Mouse (Mus musculus) left cerebral cortex, adult 2 months (tissue): ENCODE measurements around the gene Gatad1. TPM values are rescaled to one million over a fixed set of nuclear protein-coding genes. Genes with fewer than 3 reads are reported as not detected.
"Not testable (repeated sequence)": the region's sequence is repeated elsewhere in the genome, so short reads cannot be mapped to it uniquely, and the experiment has no call there.

Source experiments
- DNase-seq, 2 experiments: peaks; one replicate each; pipeline ENCODE4 v3.0.0; 2021 to 2022; ENCODE audit warnings: low spot score in 2 of 2, mixed read lengths in 1 of 2; ENCODE audit errors: extremely low spot score in 1 of 2
- H3K27ac ChIP-seq: fragments of 200-600 bp; 2 replicates; pipeline ENCODE4 v1.8.1; 2022
- H3K4me3 ChIP-seq: fragments of 200-600 bp; 2 replicates; pipeline ENCODE4 v1.8.1; 2022
- CTCF ChIP-seq: fragments of 200-600 bp; IDR thresholded peaks from 2 replicates; pipeline ENCODE4 v1.8.1; 2022; ENCODE audit warnings: antibody characterized with exemption, mild to moderate bottlenecking, moderate library complexity
- intact Hi-C: fragments of 180-260 bp; cut with DNase I; formaldehyde crosslinking; loops from one replicate; pipeline ENCODE4 v1.15.1; 2025
- total RNA-seq, 2 experiments: library from RNA; stranded (reverse); gene quantifications; 2 replicates each; pipeline ENCODE4 v1.2.3; 2021

The Gatad1 gene
- total RNA-seq, 2 experiments from 2014 or later: 115 to 124 TPM

DNA sequence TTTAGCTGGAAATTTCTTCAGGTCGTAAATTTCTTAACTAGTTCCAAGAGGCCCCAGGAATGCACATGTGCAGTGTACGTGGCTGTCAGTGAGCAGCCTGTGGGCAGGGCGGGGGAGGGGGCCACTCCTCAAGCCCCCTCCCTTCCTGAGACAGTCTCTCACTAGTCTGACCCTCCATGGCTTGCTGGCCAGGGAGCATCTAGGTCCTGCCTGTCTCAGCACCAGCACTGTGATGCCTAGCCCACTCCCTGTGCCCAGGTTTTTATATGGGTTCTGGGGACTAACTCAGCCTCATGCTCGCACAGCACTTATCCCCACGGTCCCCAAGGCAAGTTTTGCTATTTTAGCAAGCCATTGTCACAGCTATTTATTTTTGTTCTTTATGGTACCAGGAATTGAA lies 24.7 kb downstream of the Gatad1 start:
- no peak for TF ChIP-seq CTCF
- intact Hi-C loops: no loop called here
- Histone ChIP-seq H3K4me3 (no peak overlapping the region), H3K27ac (no peak overlapping the region)
- DNase-seq: no peak

DNA sequence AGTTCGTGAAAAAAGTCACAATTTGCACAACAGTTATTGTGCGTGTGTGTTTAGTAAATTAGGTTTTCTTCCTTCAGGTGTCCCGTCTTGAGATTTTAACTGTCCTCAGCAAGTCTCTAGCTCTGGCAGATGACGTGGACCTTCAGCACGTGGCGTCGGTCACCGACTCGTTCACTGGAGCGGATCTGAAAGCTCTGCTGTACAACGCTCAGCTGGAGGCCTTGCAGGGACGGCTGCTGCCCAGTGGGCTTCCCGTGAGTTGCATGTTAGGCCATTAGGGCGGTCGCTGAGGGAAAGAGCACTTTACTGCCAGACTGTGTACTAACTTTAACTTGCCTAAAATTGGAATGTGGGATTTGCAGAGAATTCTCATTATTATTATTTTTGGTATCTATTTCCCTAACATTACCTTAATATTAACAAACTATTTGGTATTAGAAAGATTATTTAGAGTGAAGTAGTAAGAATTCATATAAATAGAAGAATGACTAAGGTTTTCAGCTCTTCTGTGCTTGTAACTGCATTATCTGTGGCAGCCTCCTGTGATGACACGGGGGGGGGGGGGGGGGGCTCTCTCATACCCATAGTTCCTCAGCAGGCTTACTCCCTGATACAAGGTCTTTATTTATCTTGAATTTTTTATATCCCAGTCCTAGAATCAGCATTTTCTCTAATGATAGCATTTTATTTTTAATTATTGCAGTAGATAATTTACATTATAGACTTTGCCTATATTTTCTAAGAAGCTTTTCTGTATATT lies 25.3 kb downstream of the Gatad1 start:
- no peak for TF ChIP-seq CTCF
- intact Hi-C loops: no loop called here
- no peak overlapping the region for H3K4me3 ChIP-seq
- H3K27ac ChIP-seq: no peak overlapping the region
- no peak for DNase-seq

DNA sequence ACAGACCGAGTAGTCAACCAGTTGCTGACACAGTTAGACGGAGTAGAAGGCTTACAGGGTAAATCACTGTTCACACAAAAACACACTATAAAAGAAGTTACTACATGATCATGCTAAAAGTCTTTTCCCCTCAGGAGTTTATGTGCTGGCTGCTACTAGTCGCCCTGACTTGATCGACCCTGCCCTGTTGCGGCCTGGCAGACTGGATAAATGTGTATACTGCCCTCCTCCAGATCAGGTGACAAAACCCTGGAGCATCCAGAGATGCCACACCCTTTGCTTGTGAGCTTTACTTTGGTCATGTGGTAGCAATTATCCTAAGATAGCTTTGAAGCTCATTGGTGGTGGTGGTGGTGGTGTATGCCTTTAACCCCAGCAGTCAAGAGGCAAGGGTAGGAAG lies 26.9 kb downstream of the Gatad1 start:
- intact Hi-C loops: no loop called here
- no peak for DNase-seq
- TF ChIP-seq CTCF: no peak
- no peak overlapping the region for H3K27ac ChIP-seq
- no peak overlapping the region for H3K4me3 ChIP-seq

DNA sequence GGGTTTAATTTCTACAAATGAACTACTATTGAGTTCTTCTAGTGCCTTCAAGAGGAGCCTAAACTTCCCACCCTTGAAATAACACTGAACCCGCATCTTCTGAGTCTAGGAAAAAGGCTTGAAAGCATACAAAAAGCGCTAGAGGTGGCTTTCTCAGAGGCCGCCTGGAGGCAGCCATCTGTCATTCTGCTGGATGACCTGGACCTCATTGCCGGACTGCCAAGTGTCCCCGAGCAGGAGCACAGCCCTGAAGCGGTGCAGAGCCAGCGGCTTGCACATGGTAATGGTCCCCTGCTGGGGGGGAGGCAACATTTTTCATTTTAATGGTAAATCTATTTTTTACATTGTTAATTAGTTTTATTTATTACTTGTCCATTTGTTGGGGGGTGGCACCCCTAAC lies 36.5 kb downstream of the Gatad1 start:
- no peak for TF ChIP-seq CTCF
- no peak overlapping the region for H3K27ac ChIP-seq
- DNase-seq: no peak
- intact Hi-C loops: no loop called here
- no peak overlapping the region for H3K4me3 ChIP-seq

DNA sequence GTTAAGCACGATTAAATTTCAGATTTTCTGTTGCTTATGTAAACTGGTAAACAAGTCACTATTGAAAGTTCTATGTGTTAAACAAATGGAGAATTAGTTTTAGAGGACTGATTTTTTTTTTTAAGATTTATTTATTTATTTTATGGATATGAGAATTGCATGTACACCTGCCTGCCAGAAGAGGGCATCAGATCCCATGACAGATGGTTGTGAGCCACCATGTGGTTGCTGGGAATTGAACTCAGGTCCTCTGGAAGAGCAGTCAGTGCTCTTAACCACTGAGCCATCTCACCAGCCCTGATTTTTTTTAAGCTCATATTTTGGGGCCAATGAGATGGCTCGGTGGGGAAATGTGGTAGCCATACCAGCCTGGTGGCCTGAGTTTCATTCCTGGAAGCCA lies 45.1 kb downstream of the Gatad1 start:
- H3K4me3 ChIP-seq, H3K27ac ChIP-seq, intact Hi-C loops, DNase-seq: not testable (repeated sequence)
- peak; percentile 20; the same call in 1 of the 2 replicates for TF ChIP-seq CTCF

DNA sequence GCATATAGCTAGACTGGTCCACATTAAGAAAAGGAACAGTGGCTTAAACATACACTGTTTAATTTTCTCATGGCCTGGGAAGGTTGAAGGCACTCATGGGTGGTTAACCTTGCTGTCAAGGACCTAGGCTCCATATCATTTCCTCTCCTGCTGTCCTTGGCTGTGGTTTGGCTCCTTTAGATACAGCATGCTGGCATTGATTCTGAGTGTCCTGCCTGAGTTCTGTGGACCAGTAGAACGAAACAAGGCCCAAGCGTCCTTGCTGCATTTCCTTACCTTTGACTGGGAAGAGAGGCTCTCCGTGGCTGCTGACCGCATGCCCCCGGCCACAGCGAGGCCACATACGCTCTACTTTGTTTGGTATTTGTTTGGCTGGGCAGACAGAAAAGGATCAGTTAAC lies 47.7 kb downstream of the Gatad1 start:
- no peak overlapping the region for H3K4me3 ChIP-seq
- intact Hi-C loops: no loop called here
- no peak for DNase-seq
- no peak for TF ChIP-seq CTCF
- no peak overlapping the region for H3K27ac ChIP-seq

DNA sequence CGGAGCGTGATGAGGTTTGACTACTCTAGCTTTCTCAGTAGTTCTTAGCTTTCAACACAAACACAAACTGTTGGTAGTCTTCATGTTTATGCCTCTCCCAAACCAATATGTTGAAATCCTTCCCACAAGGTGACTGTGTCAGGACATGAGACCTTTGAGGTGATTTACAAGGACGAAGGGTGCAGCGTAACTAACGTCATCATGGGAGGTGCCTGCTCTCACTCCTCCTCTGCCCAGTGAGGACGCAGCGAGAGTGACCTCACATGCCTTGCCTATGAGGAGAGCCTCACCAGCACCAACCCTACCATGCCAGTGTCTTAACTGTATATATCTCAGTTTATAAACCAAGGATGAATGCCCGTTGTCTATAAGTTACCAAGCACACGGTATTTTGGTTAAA lies 49.9 kb downstream of the Gatad1 start:
- TF ChIP-seq CTCF: no peak
- H3K27ac ChIP-seq: no peak overlapping the region
- DNase-seq: no peak
- H3K4me3 ChIP-seq: no peak overlapping the region
- intact Hi-C loops: no loop called here

DNA sequence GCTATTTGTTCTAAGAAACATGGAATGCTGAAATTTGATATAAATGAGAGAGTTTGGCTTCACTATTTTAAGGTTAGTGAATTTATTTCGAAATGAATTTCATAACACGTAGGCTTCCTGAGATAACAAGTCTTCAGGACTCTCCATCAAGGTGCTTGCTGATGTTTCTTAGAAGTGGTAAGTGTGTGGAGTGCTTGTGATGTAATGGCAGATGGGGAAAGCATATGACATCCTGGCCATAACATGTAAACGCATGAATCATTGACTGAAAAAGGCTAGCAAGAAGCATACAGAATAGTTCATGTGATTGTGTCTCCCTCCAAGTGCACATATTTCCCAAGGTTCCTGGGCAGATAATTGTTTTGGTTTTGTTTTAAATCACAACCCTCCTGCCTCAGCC lies 56.2 kb downstream of the Gatad1 start:
- intact Hi-C loops: no loop called here

DNA sequence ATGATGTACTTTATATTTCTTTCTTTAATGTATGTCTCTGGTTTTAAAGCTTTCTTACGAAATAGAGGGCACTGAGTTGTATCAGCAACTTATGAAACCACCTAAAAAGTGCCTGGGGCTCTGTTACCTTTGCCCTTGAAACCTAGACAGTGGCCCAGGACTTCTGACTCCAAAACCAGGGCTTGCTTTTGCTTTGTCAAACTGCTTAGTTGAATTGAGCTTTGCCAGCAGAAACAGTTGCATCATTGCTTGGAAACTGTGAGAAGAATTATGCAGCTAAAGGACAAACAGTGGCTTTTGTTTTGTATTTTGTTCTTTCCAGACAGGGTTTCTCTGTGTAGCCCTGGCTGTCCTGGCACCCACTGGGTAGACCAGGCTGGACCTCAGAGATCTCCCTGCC lies 56.7 kb downstream of the Gatad1 start:
- intact Hi-C loops: no loop called here
- no peak for TF ChIP-seq CTCF
- Histone ChIP-seq H3K4me3 (no peak overlapping the region), H3K27ac (no peak overlapping the region)
- DNase-seq: no peak

More for the DNA sequence above, 56.2 kb downstream of the Gatad1 start:
- no peak overlapping the region for H3K4me3 ChIP-seq
- H3K27ac ChIP-seq: no peak overlapping the region
- no peak for TF ChIP-seq CTCF
- DNase-seq: no peak

DNA sequence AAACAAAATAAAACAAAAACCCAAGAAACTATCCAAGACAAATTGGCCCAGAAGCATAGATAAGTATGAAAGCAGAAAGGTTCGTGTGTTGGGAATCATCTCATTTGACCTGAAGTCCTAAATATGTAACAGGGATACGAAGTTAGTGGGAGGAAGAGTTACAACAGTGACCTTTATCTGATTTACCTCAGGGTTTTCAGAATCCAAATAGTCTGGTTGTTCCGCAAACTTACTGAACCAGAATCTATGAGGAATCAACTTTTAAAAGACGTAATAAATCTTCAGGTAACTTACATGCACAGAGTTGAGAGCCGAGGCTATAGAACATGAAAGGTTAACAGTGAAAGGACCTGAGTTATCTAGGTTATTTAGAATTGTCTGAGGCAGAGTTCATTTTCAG lies 58.2 kb downstream of the Gatad1 start:
- Histone ChIP-seq H3K27ac (no peak overlapping the region), H3K4me3 (no peak overlapping the region)
- intact Hi-C loops: no loop called here
- no peak for TF ChIP-seq CTCF
- no peak for DNase-seq

DNA sequence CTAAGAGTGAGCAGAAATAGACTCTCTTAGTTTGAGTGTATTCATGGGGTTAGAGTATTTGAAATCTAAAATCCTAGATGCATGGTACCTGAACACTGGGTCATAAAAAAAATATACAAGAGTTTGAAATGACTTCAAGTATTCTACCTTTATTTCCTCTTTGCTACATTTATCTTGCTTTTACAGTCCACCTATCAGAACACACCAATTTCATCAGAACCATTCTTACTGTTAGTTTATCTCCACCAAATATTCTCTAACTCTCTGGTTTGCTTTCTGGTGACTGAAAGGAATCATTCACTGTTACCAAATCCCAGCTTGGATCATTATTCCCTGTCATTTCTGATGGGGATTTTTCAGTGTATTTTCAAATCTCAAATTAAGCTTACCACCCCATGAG lies 59.8 kb downstream of the Gatad1 start:
- peak overlapping the region; percentile 94 for H3K4me3 ChIP-seq
- no peak for DNase-seq
- no peak overlapping the region for H3K27ac ChIP-seq
- no peak for TF ChIP-seq CTCF
- intact Hi-C loops: no loop called here

DNA sequence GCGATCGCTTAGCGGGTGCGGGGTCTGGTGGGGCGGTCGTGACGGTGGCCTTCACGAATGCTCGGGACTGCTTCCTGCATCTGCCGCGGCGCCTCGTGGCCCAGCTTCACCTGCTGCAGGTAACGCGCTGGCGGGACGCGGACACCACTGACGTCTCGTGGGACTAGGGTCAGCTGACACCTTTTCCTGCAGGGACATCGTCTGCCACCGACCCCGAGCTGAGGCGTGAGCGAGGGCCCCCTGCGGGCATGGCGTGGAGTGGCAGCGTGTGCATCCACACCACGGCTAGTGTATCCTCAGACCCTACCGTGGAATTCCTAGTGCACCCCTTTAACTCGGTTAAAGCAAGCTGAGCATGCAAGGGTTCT lies 60.6 kb downstream of the Gatad1 start, which contains the start of gene Rbm48:
Rbm48 (minus strand) TSS at position 187 of the 368 bp plus-strand sequence.
- intact Hi-C loops: no loop called here

More for the DNA sequence above, 60.6 kb downstream of the Gatad1 start, which contains the start of gene Rbm48:
- H3K27ac ChIP-seq: peak within 1 kb of the TSS; percentile 95
- peak within 1 kb of the TSS; percentile 94 for H3K4me3 ChIP-seq
- TF ChIP-seq CTCF: peak; percentile 67
- peak; percentile 84 to 85 for DNase-seq
